Mouse (Mus musculus): Measurements from ENCODE around the gene Prrg2.

GRCm38 (mm10) chr7:45008411-45008810 is 54.1 kb downstream of the Prrg2 start:
- TF ChIP-seq TAL1 (IDR thresholded peaks at IDR 0.05; ENCODE audit: low read length) (no peak), GATA1 (IDR thresholded peaks at IDR 0.05; ENCODE audit: low read length) (no peak)
